Mouse (Mus musculus): ENCODE data around the gene Exosc2. TPM values are rescaled to one million over a fixed set of nuclear protein-coding genes. Genes with fewer than 3 reads are reported as not detected.

The Exosc2 gene
- 43.1 TPM for polyA plus RNA-seq (2017; shearing (Covaris generic))

DNA sequence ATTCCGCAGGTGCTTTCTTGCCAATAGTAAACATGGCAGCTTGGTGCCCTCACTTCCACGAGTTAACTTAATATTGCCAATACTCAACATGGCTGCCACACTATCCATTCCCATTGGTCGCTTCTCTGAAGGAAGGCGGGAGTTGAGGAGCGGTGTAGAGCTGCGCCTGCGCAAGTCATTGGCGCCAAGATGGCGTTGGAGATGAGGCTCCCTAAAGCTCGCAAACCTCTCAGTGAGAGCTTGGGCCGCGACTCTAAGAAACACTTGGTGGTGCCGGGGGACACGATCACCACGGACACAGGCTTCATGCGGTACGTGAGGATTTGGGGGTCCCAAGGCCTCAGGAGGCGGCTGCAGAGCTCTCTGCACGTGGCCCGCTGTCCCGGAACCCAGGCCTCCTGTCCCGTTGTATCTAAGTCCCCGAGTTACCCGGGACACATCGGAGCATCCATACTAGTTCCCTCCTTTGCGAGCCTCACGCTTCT is at the start of gene Exosc2:
Gene Exosc2, plus strand, starts transcription at position 165 of the 485 bp plus-strand sequence.

GRCm38 (mm10) chr2:31639901-31640608 is 30.5 kb upstream of the Exosc2 start, which contains the start of gene Prdm12:
Prdm12 (plus strand) TSS chr2:31640037.

DNA sequence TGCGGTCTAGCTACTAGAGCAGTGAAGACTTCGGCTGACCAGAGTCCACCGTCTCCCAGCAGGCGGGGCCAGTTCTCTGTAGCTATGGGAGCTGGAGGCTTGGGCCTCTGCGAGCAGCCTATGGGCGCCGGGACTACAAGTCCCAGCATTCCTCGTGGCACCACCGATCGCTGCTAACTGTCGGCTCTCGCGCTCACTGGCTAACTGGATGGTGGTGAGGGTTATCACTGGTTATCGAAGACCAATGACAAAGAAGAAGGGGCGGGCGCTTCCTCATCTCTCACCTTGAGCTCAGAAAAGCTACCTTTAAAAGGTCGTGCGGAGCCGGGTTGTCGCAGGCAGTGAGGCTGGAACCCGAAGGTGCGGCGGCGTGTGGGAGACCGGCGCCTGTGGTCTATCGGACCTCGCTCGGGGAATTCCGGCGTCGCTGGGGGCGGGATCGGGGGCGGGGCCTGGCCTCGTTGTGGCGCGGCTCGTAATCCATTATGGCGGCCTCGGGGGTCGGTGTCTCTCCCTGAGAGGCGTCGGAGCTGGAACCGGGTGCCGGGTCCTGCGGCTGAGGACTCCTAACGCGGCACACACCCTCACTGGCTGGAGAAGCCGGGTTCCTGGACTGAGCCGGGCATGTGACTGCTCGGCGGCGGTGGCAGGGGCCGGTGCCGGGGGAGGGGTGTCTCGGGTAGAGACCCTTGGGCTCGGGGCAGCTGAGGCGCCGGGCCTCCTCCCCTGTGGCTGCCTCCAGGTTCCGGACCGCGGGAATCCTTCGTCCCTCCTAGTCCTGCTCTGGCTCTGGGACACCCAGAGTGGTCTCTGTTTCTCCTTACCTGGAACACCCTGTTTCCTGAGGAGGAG is 17.8 kb downstream of the Exosc2 start, which contains the start of gene Abl1:
Gene Abl1, plus strand, starts transcription at position 303 of the 852 bp plus-strand sequence.

Other genes starting within 250 kb of the Exosc2 start
- gene Ass1, start 200.5 kb upstream of the Exosc2 start, polyA plus RNA-seq (2017; shearing (Covaris generic)): 122 TPM
- gene Fubp3, start 98.1 kb upstream of the Exosc2 start, polyA plus RNA-seq (2017; shearing (Covaris generic)): 44.9 TPM
- not detected for gene Prdm12, start 30.7 kb upstream of the Exosc2 start, polyA plus RNA-seq (2017; shearing (Covaris generic))
- 25.0 TPM for gene Abl1, start 17.7 kb downstream of the Exosc2 start, polyA plus RNA-seq (2017; shearing (Covaris generic))
- gene Qrfp, start 139.9 kb downstream of the Exosc2 start, polyA plus RNA-seq (2017; shearing (Covaris generic)): 0.23 TPM
- gene Fibcd1, start 175.3 kb downstream of the Exosc2 start, polyA plus RNA-seq (2017; shearing (Covaris generic)): 0.26 TPM
- gene Lamc3, start 216.6 kb downstream of the Exosc2 start, polyA plus RNA-seq (2017; shearing (Covaris generic)): not detected

Measured in inflammation-experienced regulatory T-cells, adult 16 weeks (primary cell).